Mouse (Mus musculus) cerebellum, postnatal 36 days (tissue): ENCODE measurements around the gene Pipox.

Experiments used
- DNase-seq, 2 experiments: peaks; one replicate each; pipeline ENCODE4 v3.0.0; 2021 to 2022; ENCODE audit warnings: mixed read lengths in 2 of 2

Pipox gene

GRCm38 (mm10) chr11:77893787-77894718 is at the start of gene Pipox:
TSS of gene Pipox (minus strand) at chr11:77894096.
- peak; percentile 83 to 86 for DNase-seq

GRCm38 (mm10) chr11:77942230-77942629 is 48.3 kb upstream of the Pipox start:
- DNase-seq: no peak

GRCm38 (mm10) chr11:77937649-77938410 is 43.9 kb upstream of the Pipox start:
- no peak for DNase-seq

- peak; percentile 40 to 44 for DNase-seq
Observed at GRCm38 (mm10) chr11:77936846-77937245, 43.0 kb upstream of the Pipox start.

- peak; percentile 54 to 56 for DNase-seq
Observed at GRCm38 (mm10) chr11:77934568-77935311, 40.8 kb upstream of the Pipox start.

GRCm38 (mm10) chr11:77934111-77934521 is 40.2 kb upstream of the Pipox start:
- peak; percentile 67 to 73 for DNase-seq

GRCm38 (mm10) chr11:77932576-77932975 is 38.7 kb upstream of the Pipox start:
- no peak for DNase-seq

GRCm38 (mm10) chr11:77931541-77932433 is 37.9 kb upstream of the Pipox start:
- peak in 1 of 2 experiments; percentile 41 for DNase-seq

GRCm38 (mm10) chr11:77930751-77931540 is 37.0 kb upstream of the Pipox start, which contains the start of gene Sez6:
TSS of gene Sez6 (plus strand) at chr11:77930800.
- peak; percentile 78 to 85 for DNase-seq

- DNase-seq: no peak
Observed at GRCm38 (mm10) chr11:77927837-77928236, 33.9 kb upstream of the Pipox start.

- no peak for DNase-seq
Observed at GRCm38 (mm10) chr11:77926666-77927065, 32.8 kb upstream of the Pipox start.

- DNase-seq: no peak
Observed at GRCm38 (mm10) chr11:77925836-77926657, 32.2 kb upstream of the Pipox start.

- no peak for DNase-seq
Observed at GRCm38 (mm10) chr11:77923285-77923684, 29.4 kb upstream of the Pipox start.

GRCm38 (mm10) chr11:77917166-77917565 is 23.3 kb upstream of the Pipox start:
- DNase-seq: peak; percentile 54 to 61

GRCm38 (mm10) chr11:77916741-77917140 is 22.8 kb upstream of the Pipox start:
- no peak for DNase-seq

GRCm38 (mm10) chr11:77914598-77915260 is 20.8 kb upstream of the Pipox start:
- no peak for DNase-seq

GRCm38 (mm10) chr11:77913505-77913904 is 19.6 kb upstream of the Pipox start:
- DNase-seq: no peak

- DNase-seq: no peak
Observed at GRCm38 (mm10) chr11:77909776-77910175, 15.9 kb upstream of the Pipox start.

GRCm38 (mm10) chr11:77909376-77909775 is 15.5 kb upstream of the Pipox start:
- DNase-seq: no peak
